Mouse (Mus musculus) heart, postnatal 0 days (tissue): ENCODE data around the gene Slc7a15. TPM values are rescaled to one million over a fixed set of nuclear protein-coding genes. Genes with fewer than 3 reads are reported as not detected.

Experiments used
- ATAC-seq: fragments of 200-750 bp; cut with Nextera tagmentation; 2 replicates; pipeline ENCODE4 v1.8.0; 2017; ENCODE audit warnings: low read depth, moderate number of reproducible peaks, moderate library complexity; ENCODE audit not compliant: insufficient read depth
- DNase-seq: peaks from one replicate; pipeline ENCODE4 v3.0.0-alpha.2; 2016; ENCODE audit warnings: low spot score
- H3K27ac ChIP-seq: fragments of 300-500 bp; sonication (generic); 2 replicates; pipeline ENCODE4 v1.5.1; 2014; ENCODE audit warnings: low read depth, mild to moderate bottlenecking
- H3K27me3 ChIP-seq: fragments of 300-500 bp; sonication (generic); 2 replicates; pipeline ENCODE4 v1.6.1; 2014; ENCODE audit warnings: low read length, mixed read lengths; ENCODE audit not compliant: control insufficient read depth, insufficient read depth
- H3K36me3 ChIP-seq: fragments of 300-500 bp; sonication (generic); replicated peaks from 2 replicates; pipeline ENCODE4 v1.6.1; 2014; ENCODE audit warnings: low read length, mixed read lengths; ENCODE audit not compliant: control insufficient read depth, insufficient read depth
- H3K4me1 ChIP-seq: fragments of 300-500 bp; sonication (generic); 2 replicates; pipeline ENCODE4 v1.6.1; 2014; ENCODE audit warnings: antibody characterized with exemption; ENCODE audit not compliant: control insufficient read depth, insufficient read depth
- H3K4me2 ChIP-seq: fragments of 300-500 bp; sonication (generic); 2 replicates; pipeline ENCODE4 v1.6.1; 2014; ENCODE audit warnings: low read depth, mild to moderate bottlenecking, low read length, moderate library complexity
- H3K4me3 ChIP-seq: fragments of 300-500 bp; sonication (generic); 2 replicates; pipeline ENCODE4 v1.5.1; 2014; ENCODE audit warnings: low read depth, low read length
- H3K9ac ChIP-seq: fragments of 300-500 bp; sonication (generic); replicated peaks from 2 replicates; pipeline ENCODE4 v1.6.1; 2014; ENCODE audit warnings: low read depth, low read length, mixed read lengths
- H3K9me3 ChIP-seq: fragments of 300-500 bp; sonication (generic); replicated peaks from 2 replicates; pipeline ENCODE4 v1.6.1; 2016; ENCODE audit warnings: low read length; ENCODE audit not compliant: control insufficient read depth
- CTCF ChIP-seq: IDR thresholded peaks from 2 replicates; pipeline ENCODE4 v1.5.1; 2016; ENCODE audit warnings: antibody characterized with exemption, control low read depth, low read depth
- EP300 ChIP-seq: IDR thresholded peaks from 2 replicates; pipeline ENCODE4 v1.6.1; 2016; ENCODE audit warnings: antibody characterized with exemption, low read depth
- WGBS: fragments of 180-500 bp; shearing (Covaris S2); extraction: QIAGEN DNeasy Blood & Tissue Kit; methylation state at CpG from one replicate; pipeline ENCODE4 v1.1.7; 2014; 5-methylcytosine and 5-hydroxymethylcytosine counted together
- polyA plus RNA-seq: library from polyadenylated mRNA; unstranded; fragments of >200 nt; fragmentation: Nextera tagmentation; extraction: Ambion mirVana; gene quantifications from 2 replicates; pipeline ENCODE4 v1.2.1, GENCODE M21; 2015
- total RNA-seq: library from RNA; depleted of rRNA; stranded (reverse); fragments of >200 nt; gene quantifications from 2 replicates; pipeline ENCODE4 v1.2.3, GENCODE M21; 2014; ENCODE audit warnings: low replicate concordance

The Slc7a15 gene
- total and polyA plus RNA-seq, 2 experiments from 2014 or later: 0.05 TPM; not detected in 1

GRCm38 (mm10) chr12:8537291-8537690 lies 61.6 kb downstream of the Slc7a15 start:
- Histone ChIP-seq H3K9ac (no peak overlapping the region), H3K4me1 (peaks cover 7% of the 10 kb centered on the region), H3K27me3 (no peaks in the 10 kb centered on the region), H3K4me2 (no peak overlapping the region), H3K4me3 (no peak overlapping the region), H3K9me3 (no peaks in the 10 kb centered on the region), H3K36me3 (no peaks in the 10 kb centered on the region), H3K27ac (no peak overlapping the region)
- WGBS: 87% methylated on average over 5 of the region's 5 CpGs
- TF ChIP-seq CTCF (no peak), EP300 (no peak)
- DNase-seq (no peak), ATAC-seq (no peak)

- Histone ChIP-seq H3K9me3 (no peaks in the 10 kb centered on the region), H3K9ac (no peak overlapping the region), H3K27ac (0 out of 2 replicates have a peak overlapping the region, but pooled peaks have one; percentile 17), H3K36me3 (no peaks in the 10 kb centered on the region), H3K4me1 (peaks cover 7% of the 10 kb centered on the region), H3K4me2 (no peak overlapping the region), H3K27me3 (no peaks in the 10 kb centered on the region), H3K4me3 (no peak overlapping the region)
- no peak for DNase-seq
- 41% methylated on average over 9 of the region's 9 CpGs for WGBS
- TF ChIP-seq EP300: no peak
- TF ChIP-seq CTCF: no peak
- 0 out of 2 replicates have a peak, but pooled peaks have one; percentile 56 for ATAC-seq
These were observed 62.5 kb downstream of the Slc7a15 start for GRCm38 (mm10) chr12:8536221-8536965.

- H3K4me3 ChIP-seq: no peak overlapping the region
- H3K9ac ChIP-seq: no peak overlapping the region
- H3K36me3 ChIP-seq: no peaks in the 10 kb centered on the region
- H3K27ac ChIP-seq: no peak overlapping the region
- H3K9me3 ChIP-seq: no peaks in the 10 kb centered on the region
- no peaks in the 10 kb centered on the region for H3K27me3 ChIP-seq
- 81% methylated on average over 7 of the region's 7 CpGs for WGBS
- H3K4me2 ChIP-seq: no peak overlapping the region
- TF ChIP-seq EP300 (no peak), CTCF (no peak)
- DNase-seq (no peak), ATAC-seq (peak; percentile 25; the same call in 1 of the 2 replicates)
- peaks cover 7% of the 10 kb centered on the region for H3K4me1 ChIP-seq
These were observed 63.3 kb downstream of the Slc7a15 start for GRCm38 (mm10) chr12:8535596-8535995.

- no peak overlapping the region for H3K4me3 ChIP-seq
- H3K27ac ChIP-seq: no peak overlapping the region
- H3K4me1 ChIP-seq: peaks cover 7% of the 10 kb centered on the region
- TF ChIP-seq CTCF: no peak
- no peak for TF ChIP-seq EP300
- DNase-seq (no peak), ATAC-seq (no peak)
- 30% methylated on average over 1 of the region's 1 CpGs for WGBS
- no peak overlapping the region for H3K9ac ChIP-seq
- H3K36me3 ChIP-seq: no peaks in the 10 kb centered on the region
- no peak overlapping the region for H3K4me2 ChIP-seq
- no peaks in the 10 kb centered on the region for H3K9me3 ChIP-seq
- no peaks in the 10 kb centered on the region for H3K27me3 ChIP-seq
These were observed 64.0 kb downstream of the Slc7a15 start for GRCm38 (mm10) chr12:8534915-8535314.

- Histone ChIP-seq H3K36me3 (no peaks in the 10 kb centered on the region), H3K4me1 (no peaks in the 10 kb centered on the region), H3K9me3 (no peaks in the 10 kb centered on the region), H3K27me3 (no peaks in the 10 kb centered on the region), H3K27ac (no peak overlapping the region), H3K4me3 (no peak overlapping the region), H3K4me2 (no peak overlapping the region), H3K9ac (no peak overlapping the region)
- no peak for ATAC-seq
- TF ChIP-seq CTCF: no peak
- no peak for TF ChIP-seq EP300
- DNase-seq: no peak
- 65% methylated on average over 5 of the region's 5 CpGs for WGBS
These were observed 71.1 kb downstream of the Slc7a15 start for GRCm38 (mm10) chr12:8527770-8528169.

- Histone ChIP-seq H3K9ac (no peak overlapping the region), H3K36me3 (no peaks in the 10 kb centered on the region), H3K27me3 (no peaks in the 10 kb centered on the region), H3K9me3 (no peaks in the 10 kb centered on the region), H3K4me1 (0 out of 2 replicates have a peak, but pooled peaks cover 3% of the 10 kb centered on the region), H3K27ac (no peak overlapping the region), H3K4me2 (no peak overlapping the region), H3K4me3 (no peak overlapping the region)
- ATAC-seq: no peak
- no peak for DNase-seq
- TF ChIP-seq EP300: no peak
- no peak for TF ChIP-seq CTCF
- 89% methylated on average over 1 of the region's 1 CpGs for WGBS
These were observed 71.7 kb downstream of the Slc7a15 start for GRCm38 (mm10) chr12:8527175-8527574.
